Mouse (Mus musculus): ENCODE measurements around the gene Sfi1. TPM values are rescaled to one million over a fixed set of nuclear protein-coding genes. Genes with fewer than 3 reads are reported as not detected.
"Not testable (repeated sequence)": the region's sequence is repeated elsewhere in the genome, so short reads cannot be mapped to it uniquely, and the experiment has no call there.

The Sfi1 gene
- total RNA-seq, 2 experiments from 2014 or later = 50.4 to 62.5 TPM

DNA sequence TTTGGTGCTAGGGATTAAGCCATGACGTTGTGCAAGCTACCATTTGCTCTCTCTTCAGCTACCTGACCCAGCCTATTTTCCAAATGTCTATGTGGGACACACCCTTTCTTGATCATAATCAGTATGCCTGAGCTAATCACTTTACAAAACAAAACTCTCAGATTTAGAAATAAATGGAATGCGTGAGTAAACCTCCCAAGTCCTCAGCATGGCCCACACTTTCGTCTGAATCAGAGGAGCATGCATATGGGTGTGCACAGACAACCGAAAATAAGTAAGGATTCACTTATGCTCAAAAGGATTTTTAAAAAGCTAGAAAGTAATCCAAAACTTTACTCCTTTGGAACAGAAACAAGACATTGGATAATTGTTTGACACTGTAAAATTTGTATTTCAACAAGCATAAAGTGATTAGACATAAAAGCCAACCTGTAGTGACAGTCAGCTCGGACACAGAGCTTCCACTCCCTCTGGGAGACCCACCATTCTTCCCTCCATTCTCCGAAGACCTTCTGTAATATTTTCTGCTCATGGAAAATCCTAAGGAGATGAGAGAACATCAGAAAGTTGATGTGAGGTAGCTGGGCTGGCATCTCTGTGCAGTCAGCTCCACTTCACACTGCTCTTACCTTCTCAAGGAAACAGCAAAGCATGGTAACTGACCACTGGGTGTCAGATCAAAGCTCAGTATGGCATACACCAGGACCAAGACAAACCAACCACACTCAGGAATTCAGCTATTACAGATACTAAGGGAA lies 14.1 kb downstream of the Sfi1 start:
- DNase-seq (ENCODE audit: low spot score in 2 of 2) = peak in 1 of 2 experiments; percentile 29

DNA sequence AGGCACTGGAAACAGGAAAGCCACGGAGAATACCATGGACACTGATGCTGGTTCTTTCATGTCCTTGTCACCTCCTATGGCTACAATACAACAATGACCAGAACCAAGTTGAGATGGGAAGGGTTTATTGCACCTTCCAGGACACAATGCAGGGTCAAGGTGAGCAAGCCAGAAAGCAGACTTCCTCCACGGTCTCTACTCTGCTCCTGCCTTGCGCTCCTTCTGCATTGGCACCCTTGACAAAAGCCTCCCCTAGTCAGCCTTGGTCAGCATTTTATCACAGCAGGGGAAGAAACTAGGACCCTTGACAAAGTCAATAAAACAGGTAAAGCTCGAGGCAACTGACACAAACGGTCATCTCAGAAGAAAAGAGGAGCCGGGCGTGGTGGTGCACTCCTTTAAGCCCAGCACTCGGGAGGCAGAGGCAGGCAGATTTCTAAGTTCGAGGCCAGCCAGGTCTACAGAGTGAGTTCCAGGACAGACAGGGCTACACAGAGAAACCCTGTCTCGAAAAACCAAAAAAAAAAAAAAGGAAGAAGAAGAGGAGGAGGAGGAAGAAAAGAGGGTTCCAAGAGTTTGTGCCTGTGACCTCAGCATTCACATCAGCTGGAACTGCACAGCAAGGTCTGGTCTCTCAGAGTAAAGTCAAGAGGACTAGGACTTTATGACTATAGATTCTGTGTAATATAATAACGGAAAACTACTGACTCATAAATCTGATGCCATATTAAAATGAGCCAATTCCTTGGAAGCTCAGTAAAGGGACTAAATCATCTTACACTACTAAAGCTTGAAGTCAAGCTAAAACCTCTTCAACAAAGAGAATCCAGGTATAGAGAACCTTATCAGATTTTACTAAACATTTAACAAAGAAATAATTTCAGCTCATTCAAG lies 19.6 kb downstream of the Sfi1 start:
- peak; percentile 70 to 75 for DNase-seq (ENCODE audit: low spot score in 2 of 2)

DNA sequence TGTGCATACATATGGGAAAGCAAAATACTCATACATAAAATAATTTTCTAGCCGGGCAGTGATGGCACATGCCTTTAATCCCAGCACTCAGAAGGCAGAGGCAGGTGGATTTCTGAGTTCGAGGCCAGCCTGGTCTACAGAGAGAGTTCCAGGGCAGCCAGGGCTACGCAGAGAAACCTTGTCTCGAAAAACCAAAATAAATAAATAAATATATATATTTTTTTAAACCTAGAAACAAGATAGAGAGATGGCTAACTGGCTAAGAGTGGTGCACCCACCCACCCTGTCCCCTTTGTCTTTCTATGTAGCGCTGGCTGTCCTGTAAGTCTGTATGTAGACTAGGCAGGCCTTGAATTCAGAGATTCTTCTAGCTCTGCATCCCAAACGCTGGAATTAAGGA lies 20.7 kb downstream of the Sfi1 start:
- not testable (repeated sequence) for DNase-seq (ENCODE audit: low spot score in 2 of 2)

DNA sequence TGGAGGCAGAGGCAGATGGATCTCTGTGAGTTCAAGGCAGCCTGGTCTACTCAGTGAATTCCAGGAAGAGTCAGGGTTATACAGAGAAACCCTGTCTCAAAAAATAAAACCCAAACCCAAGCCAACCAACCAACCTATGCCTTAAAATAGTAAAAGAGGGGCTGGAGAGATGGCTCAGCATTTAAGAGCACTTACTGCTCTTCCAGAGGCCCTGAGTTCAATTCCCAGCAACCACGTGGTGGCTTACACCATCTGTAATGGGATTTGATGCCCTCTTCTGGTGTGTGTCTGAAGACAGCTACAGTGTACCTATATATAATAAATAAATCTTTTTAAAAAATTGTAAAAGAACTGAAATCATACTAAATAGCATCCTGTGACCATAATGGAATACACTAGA lies 21.3 kb downstream of the Sfi1 start:
- DNase-seq (ENCODE audit: low spot score in 2 of 2) = peak; percentile 39 to 59

DNA sequence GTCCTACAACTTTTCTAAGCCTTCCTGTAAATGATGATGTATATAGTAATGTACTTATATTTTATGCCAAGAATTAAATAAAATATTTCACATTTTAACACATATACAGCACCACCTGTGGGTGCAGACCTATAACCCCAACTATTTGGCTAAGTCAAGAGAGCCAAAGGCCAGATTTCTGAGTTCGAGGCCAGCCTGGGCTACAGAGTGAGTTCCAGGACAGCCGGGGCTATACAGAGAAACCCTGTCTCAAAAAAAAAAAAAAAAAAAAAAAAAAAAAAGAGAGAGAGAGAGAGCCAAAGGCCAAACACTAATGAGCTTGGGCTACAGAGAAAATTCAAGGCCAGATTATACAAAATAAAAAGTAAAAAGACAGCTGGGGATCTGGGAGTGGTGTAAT lies 24.2 kb downstream of the Sfi1 start:
- DNase-seq (ENCODE audit: low spot score in 2 of 2) = peak in 1 of 2 experiments; percentile 20

DNA sequence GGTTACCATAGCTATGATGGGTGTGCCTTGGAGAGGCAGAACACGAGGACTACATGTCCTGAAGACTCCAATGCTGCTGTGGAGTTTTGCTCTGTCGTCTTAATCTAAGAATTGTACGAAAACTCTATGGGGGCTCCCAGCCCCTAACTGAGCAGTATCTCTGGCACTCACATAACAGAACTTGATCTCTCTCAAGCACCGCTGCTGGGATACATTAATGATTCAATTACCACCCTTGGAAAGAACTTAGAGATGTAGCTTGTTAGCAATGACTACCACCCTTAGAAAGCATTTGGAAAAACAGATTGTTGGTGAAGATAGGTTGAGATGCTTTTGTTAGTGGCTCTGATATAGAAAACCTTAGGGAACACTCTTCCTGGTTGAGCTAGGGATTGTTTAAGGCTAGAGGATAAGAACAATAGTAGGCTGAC lies 25.7 kb downstream of the Sfi1 start:
- DNase-seq (ENCODE audit: low spot score in 2 of 2) = peak; percentile 34 to 58

DNA sequence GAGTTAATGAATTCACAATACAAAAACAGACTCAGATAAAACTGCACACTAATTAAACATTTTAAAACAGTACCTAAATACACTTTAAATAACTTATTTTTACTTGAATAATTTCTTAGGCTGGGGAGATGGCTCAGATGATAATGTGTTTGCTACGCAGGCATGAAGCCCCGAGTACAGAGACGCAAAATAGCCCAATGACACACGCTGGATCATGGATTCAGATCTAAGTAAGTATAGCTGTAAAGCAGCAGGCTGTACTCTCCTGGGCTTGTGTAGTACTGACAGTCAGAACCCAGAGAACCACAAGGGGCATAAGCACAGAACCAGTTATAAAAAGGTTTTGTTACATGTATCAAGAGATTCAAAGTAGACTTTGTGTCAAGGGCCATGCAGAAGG lies 26.1 kb downstream of the Sfi1 start:
- not testable (repeated sequence) for DNase-seq (ENCODE audit: low spot score in 2 of 2)

DNA sequence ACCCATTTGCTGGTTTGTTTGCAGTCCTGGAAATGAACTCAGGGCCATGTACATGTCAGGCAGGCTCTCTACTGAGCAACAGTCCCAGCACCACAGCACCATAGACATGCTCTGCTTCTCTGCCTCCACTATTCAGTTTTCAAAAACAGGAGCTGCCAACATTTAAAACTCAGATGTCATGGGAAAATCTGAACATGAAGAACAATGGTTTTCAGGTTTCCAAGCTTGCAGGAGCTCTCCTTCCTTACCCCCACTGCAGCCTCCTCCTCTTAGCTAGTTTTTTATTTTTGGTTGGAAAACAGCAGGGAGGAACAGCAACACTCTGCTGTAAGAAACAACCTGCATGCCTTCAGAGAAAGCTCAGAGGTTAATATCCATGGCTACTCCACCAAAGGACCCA lies 26.9 kb downstream of the Sfi1 start:
- peak in 1 of 2 experiments; percentile 15 for DNase-seq (ENCODE audit: low spot score in 2 of 2)

DNA sequence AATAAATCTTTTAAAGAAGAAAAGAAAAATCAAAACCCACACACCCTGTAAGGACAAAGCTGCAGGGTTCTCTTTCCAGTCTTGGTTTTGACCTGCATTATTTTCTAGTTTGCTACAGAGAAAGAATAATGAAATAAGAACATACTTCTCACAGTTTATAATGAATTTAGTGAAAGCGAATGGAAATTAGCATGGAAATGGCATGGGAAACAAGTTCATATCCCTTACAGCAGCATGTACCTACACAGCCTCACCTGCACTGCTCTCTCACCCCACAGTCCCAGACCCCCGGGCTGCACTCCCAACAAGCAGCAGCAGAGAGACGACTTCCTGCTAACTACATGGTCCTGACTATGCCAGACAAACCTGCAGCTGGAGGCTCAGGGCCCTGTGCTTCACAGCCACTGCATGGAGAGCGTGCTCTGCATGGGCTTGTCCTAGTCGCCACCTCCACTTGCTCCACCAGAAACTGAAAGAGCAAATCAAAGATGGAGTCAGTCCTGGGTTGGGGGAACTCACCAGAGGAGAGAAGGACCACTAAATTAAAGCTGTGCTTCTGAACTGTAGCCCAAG lies 28.0 kb downstream of the Sfi1 start:
- not testable (repeated sequence) for DNase-seq (ENCODE audit: low spot score in 2 of 2)

DNA sequence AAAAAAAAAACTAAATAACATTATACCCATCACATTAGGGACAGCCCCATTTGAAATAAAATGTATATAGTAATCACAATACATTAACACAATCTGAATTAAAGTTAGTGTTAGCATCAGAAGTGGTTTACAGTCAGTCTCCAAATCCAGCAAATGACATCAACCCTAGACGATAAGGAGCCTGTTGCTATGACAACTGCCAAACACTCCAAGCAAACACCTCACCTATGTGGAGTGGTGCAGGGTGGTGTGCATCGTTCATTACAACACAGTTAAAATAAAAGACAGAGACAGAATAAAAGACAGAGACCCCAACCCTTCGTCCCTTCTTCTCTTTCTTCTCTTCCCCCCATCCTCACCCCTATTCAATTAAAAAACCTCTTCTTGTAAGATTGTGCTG lies 29.6 kb downstream of the Sfi1 start:
- not testable (repeated sequence) for DNase-seq (ENCODE audit: low spot score in 2 of 2)

DNA sequence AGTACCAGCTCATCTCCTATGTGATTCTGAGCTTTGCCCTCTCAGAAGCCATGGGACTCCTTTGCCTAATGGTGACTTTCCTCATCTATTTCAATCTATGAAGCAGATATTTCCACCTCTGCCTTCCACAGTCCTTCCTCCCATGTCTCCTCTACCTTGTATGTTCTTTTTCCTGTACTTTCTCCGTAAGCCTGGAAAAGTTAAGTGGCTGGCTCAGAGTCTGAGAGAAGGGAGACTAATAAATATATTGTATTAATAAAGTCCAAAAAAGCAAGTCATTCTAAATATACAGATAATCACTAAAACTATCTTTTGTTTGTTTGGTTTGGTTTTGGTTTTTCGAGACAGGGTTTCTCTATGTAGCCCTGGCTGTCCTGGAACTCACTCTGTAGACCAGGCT lies 30.1 kb downstream of the Sfi1 start:
- DNase-seq (ENCODE audit: low spot score in 2 of 2) = peak in 1 of 2 experiments; percentile 54

DNA sequence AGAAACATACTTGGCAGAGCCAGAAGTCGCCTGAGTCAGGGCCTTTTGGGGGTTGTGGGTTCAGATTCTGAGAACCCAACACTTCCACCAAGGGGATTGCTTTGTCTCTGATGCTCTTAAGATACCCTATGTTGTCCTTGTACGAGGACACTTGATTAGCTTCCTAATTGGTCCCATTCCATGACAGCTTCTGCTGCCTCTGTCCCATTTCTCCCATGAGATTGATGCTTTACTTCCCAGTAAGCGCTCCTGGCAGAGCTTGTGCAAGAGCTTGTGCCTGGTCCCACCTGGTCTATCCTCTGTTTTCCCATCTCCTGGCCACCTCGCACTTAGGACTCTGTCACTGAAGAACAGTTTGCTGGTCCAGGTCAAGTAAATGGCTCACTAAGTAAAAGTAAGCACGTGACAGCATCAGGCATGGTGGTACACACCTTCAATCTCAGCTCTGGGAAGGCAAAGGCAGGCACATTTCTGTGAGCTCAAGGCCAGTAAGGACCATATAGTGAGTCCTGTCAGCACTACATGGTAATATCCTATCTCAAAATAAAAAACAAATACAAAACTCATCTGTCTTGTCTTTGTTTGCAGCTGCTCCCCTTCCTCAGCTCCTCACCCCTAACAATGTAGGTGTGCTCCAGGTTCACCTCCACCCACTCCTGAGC lies 30.9 kb downstream of the Sfi1 start:
- DNase-seq (ENCODE audit: low spot score in 2 of 2) = peak; percentile 57 to 71

DNA sequence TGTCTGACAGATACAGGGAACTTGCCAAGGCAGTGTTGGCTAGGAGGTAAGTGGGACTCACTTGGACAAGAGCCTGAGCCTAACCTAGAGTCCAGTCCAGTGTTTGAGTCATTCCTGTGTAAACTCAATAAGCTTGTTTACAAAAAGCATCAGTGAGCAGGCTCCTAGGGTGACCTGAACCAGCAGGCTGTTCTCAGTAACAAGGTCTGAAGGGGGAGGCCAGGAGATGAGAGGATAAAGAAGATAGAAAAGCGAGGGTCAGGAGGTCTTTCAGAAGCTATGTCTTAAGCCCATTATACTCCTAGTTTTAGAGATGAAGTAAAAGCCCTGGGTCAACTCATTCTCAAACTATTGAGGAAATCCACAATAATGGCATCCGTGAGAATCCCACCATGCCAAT lies 31.9 kb downstream of the Sfi1 start:
- DNase-seq (ENCODE audit: low spot score in 2 of 2) = peak; percentile 61 to 67

DNA sequence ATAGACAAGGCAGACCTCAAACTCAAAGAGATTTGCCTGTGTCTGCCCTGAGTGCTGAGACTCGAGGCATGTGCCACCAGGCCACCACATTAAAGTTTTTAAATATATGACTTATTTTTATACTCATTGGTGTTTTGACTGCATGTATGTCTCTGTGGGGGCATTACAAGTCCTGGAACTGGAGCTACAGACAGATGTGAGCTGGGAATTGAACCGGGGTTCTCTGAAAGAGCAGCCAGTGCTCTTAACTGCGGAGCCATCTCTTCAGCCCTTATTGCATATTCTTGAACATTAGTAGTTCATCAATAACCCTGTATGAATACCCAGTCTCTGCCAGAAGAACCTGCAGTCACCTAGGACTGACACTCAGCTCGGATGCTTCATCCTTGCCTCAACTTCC lies 34.5 kb downstream of the Sfi1 start:
- DNase-seq (ENCODE audit: low spot score in 2 of 2) = not testable (repeated sequence)

DNA sequence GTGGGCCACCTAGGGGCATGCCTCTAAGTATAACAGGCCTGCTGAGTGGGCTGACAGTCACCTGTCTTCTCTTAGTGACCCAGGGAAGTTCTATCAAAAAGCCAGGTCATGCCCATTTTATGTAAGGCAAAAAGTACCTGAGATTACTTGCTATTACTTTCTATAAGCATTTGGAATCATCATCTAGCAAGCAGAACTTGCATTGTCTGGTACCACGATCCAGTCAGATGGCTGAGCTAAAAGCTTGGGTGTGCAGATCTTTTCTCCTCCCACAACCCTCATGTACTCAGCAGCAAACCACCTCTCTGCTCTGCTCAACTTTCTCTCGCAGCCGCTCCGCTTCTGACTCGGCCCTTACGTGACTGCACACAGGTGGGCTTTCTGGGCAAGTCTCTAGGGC lies 35.3 kb downstream of the Sfi1 start:
- peak in 1 of 2 experiments; percentile 53 for DNase-seq (ENCODE audit: low spot score in 2 of 2)

DNA sequence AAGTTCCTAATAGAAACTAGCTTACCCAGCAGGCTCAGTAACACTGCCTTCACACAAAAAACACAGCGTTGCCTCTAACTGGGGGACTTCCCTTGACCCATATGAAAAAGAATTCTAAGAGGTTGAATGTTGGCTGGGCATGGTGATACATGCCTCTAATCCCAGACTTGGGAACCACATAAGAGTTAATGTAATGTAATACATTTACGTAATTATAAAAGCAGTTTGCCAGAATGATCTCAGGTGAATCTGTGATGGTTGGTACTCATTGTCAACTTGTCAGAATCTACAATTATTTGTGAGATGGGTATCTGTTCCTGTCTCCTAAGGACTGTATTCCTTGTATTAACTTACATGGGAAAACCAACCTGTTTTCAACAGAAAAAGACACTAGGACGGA lies 36.3 kb downstream of the Sfi1 start:
- not testable (repeated sequence) for DNase-seq (ENCODE audit: low spot score in 2 of 2)

DNA sequence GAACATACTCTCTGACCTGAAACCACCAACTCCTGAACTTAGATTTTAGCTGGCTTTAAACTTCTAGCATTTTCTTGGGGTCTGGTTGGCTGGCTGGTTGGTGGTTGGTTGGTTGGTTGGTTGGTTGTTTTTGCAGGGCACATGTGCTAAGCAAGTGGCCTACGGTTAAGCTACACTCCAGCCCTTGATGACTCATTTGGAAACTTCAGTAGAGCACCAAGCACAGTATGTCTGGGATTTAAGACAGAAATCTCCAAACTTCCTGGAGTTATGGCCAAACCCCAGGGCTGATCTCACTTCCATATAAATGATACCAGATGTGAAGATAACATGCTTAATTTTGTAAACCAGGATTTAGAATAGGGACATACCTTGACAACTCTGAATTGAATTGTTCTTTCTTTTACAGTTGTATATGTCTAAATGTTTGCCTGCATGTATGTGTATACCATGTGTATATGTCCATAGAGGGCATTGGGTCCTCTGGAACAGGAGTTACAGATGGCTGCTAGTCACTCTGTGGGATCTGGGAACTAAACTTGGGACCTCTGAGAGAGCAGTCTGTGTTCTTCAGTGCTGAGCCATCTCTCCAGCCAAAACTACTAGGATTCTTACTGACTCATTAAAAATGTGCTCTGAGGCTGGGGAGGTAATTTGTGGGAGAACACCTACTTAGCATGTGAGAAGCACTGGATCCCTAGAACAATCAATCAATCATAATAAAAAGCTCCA lies 39.4 kb downstream of the Sfi1 start:
- DNase-seq (ENCODE audit: low spot score in 2 of 2) = peak; percentile 58 to 72

DNA sequence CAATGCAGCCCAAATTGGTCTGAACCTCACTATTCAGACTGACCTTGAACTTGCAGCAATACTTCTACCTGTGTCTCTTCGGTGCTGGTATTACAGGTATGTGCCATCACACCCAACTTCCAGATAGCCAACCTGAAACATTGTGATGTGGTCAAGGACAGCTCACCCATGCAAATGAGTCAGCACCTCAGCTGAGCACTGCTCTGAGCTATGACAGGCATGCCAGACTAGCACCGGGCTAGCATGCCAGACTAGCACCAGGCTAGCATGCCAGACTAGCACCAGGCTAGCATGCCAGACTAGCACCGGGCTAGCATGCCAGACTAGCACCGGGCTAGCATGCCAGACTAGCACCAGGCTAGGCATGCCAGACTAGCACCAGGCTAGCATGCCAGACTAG lies 41.9 kb downstream of the Sfi1 start:
- not testable (repeated sequence) for DNase-seq (ENCODE audit: low spot score in 2 of 2)

DNA sequence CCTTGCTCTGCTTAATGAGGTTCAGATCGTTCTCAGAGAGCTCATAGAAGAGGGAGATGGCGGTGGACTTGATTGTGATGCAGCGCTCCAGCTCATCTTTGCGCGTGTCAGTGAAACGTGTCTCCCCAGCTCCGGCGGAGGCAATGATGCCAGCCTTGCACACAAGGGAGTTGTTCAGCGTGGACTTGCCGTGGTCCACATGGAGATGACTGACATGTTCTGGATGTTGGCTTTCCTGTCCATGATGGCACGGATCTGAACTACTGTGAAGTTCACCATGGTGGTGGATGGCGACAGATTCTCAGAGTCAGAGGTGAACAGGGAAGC lies 42.6 kb downstream of the Sfi1 start:
- not testable (repeated sequence) for DNase-seq (ENCODE audit: low spot score in 2 of 2)

DNA sequence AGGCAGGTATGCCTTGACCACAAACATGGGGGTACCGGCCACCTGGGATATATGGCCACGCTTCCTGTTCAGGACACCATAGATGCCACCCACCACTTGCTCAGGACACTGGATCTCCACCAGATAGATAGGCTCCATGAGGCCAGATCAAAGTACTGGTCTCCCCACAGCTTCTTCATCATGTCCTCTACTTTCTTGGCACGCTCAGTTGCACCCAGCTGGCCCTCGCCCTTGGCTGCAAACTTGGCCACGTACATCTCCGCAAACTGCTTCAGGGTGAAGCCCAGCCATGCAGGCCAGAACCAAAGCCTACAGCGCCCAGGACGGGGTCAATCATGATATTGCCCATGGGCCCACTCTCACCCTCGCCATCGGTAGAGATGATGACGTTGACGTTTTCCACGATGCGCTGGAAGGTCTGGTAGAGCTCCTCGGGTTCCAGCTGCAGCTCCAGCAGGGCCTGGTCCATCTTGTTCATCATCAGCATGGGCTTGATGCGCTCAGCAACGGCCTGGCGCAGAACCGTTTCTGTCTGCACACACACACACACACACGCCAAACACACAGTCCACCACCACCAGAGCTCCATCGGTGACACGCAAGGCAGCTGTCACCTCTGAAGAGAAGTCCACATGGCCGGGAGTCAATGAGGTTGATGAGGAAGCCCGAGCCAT lies 43.1 kb downstream of the Sfi1 start:
- DNase-seq (ENCODE audit: low spot score in 2 of 2) = not testable (repeated sequence)
